Mouse (Mus musculus) heart, embryonic 16.5 days (tissue): Measurements from ENCODE around the gene Nsmce1. TPM values are rescaled to one million over a fixed set of nuclear protein-coding genes. Genes with fewer than 3 reads are reported as not detected.

Source experiments
- ATAC-seq: fragments of 200-750 bp; cut with Nextera tagmentation; replicated peaks from 2 replicates; pipeline ENCODE4 v1.8.0; 2017; ENCODE audit warnings: moderate number of reproducible peaks; ENCODE audit not compliant: insufficient read depth, low FRiP score; ENCODE audit errors: extremely low read depth
- H3K27ac ChIP-seq: fragments of 300-500 bp; sonication (generic); 2 replicates; pipeline ENCODE4 v1.5.1; 2014; ENCODE audit warnings: mild to moderate bottlenecking, low read length, control low read depth, moderate library complexity
- H3K27me3 ChIP-seq: fragments of 300-500 bp; sonication (generic); 2 replicates; pipeline ENCODE4 v1.6.1; 2014; ENCODE audit warnings: low read length, mixed read lengths; ENCODE audit not compliant: control insufficient read depth, insufficient read depth
- H3K36me3 ChIP-seq: fragments of 300-500 bp; sonication (generic); 2 replicates; pipeline ENCODE4 v1.6.1; 2014; ENCODE audit not compliant: control insufficient read depth, insufficient read depth
- H3K4me1 ChIP-seq: fragments of 300-500 bp; sonication (generic); 2 replicates; pipeline ENCODE4 v1.6.1; 2014; ENCODE audit warnings: low read length, mixed read lengths; ENCODE audit not compliant: control insufficient read depth, insufficient read depth
- H3K4me2 ChIP-seq: fragments of 300-500 bp; sonication (generic); 2 replicates; pipeline ENCODE4 v1.6.1; 2014; ENCODE audit warnings: low read depth, mild to moderate bottlenecking, control low read depth, low read length
- H3K4me3 ChIP-seq: fragments of 300-500 bp; sonication (generic); 2 replicates; pipeline ENCODE4 v1.5.1; 2014; ENCODE audit warnings: mild to moderate bottlenecking, control low read depth, low read length
- H3K9ac ChIP-seq: fragments of 300-500 bp; sonication (generic); 2 replicates; pipeline ENCODE4 v1.6.1; 2014; ENCODE audit warnings: low read length, control low read depth
- H3K9me3 ChIP-seq: fragments of 300-500 bp; sonication (generic); replicated peaks from 2 replicates; pipeline ENCODE4 v1.6.1; 2016; ENCODE audit warnings: low read length; ENCODE audit not compliant: control insufficient read depth
- WGBS: fragments of 180-500 bp; shearing (Covaris S2); extraction: QIAGEN DNeasy Blood & Tissue Kit; methylation state at CpG from one replicate; pipeline ENCODE4 v1.1.7; 2014; 5-methylcytosine and 5-hydroxymethylcytosine counted together
- polyA plus RNA-seq: library from polyadenylated mRNA; unstranded; fragments of >200 nt; fragmentation: Nextera tagmentation; extraction: Ambion mirVana; gene quantifications from 2 replicates; pipeline ENCODE4 v1.2.1, GENCODE M21; 2015

Gene Nsmce1
- polyA plus RNA-seq, 1 experiment from 2014 or later, result 94.9 TPM

DNA sequence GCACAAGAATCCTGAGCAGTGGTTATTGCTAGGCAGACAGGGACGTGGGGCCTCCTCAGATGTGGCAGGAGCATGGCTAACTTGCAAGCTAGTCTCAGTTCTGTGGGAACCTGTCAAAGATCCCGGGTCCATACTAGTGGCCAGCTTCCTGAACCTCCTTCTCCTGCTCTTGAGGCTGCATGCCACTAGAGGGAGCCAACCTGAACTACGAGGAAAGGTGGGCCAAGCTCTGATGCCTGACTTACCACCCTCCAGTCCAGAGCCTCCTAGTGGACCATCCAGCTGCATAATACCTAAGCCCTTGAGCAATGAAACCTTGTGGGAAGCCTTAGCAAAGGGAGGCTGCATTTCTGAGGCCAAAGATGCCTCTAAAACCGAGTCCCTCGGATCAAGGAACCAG is 21.5 kb downstream of the Nsmce1 start:
- Histone ChIP-seq H3K9me3 (no peaks in the 10 kb centered on the region), H3K9ac (no peak overlapping the region), H3K4me3 (no peak overlapping the region), H3K27ac (no peak overlapping the region), H3K27me3 (no peaks in the 10 kb centered on the region), H3K4me1 (peaks cover 25% of the 10 kb centered on the region), H3K36me3 (peaks cover 31% of the 10 kb centered on the region), H3K4me2 (no peak overlapping the region)
- 24% methylated on average over 5 of the region's 5 CpGs for WGBS
- ATAC-seq, result 0 out of 2 replicates have a peak, but pooled peaks have one; percentile 7

DNA sequence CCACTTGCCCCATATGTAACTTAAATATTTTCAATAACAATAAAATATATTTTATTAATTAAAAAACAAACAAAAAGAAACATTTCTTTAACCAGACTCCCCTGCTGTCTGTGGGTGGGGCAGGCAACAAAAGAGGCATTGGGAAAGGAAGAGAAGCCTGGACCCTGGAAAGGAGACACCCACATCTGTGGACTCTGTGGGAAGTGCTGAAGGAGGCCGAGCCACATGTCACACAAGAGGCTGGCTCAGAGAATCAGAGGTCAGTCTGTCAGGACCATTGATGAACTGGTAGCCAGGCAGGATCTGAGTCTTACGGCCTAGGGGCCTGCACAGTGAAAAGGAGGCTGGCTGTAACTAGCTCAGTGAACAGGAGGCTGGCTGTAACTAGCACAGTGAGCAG is 29.2 kb downstream of the Nsmce1 start:
- Histone ChIP-seq H3K36me3 (peaks cover 12% of the 10 kb centered on the region), H3K9ac (no peak overlapping the region), H3K4me1 (no peaks in the 10 kb centered on the region), H3K4me2 (no peak overlapping the region), H3K27ac (no peak overlapping the region), H3K4me3 (no peak overlapping the region), H3K9me3 (no peaks in the 10 kb centered on the region), H3K27me3 (no peaks in the 10 kb centered on the region)
- 73% methylated on average over 2 of the region's 2 CpGs for WGBS
- ATAC-seq, result no peak

DNA sequence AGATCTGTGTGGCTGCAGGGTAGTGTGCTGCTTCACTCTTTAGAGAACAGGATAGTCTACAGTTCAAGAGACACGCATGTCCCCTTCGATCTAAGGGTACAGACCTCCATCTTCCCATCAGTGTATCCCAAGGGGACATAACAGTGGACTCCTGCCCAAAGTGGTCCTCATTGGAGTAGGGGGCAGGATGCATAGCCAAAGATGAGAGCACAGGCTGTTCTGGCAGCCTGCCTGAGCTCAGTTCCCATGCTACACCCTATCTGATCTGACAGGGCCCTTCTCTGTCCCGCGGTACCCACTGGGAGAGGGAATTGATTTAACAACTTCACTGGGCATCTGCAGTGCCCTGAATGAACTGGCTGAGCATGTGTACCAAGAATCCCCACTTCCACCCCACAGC is 37.7 kb downstream of the Nsmce1 start:
- Histone ChIP-seq H3K4me2 (no peak overlapping the region), H3K9ac (no peak overlapping the region), H3K4me3 (no peak overlapping the region), H3K27me3 (no peaks in the 10 kb centered on the region), H3K27ac (no peak overlapping the region), H3K4me1 (no peaks in the 10 kb centered on the region), H3K36me3 (0 out of 2 replicates have a peak, but pooled peaks cover 4% of the 10 kb centered on the region), H3K9me3 (no peaks in the 10 kb centered on the region)
- ATAC-seq, result no peak
- WGBS, result 85% methylated on average over 4 of the region's 4 CpGs

DNA sequence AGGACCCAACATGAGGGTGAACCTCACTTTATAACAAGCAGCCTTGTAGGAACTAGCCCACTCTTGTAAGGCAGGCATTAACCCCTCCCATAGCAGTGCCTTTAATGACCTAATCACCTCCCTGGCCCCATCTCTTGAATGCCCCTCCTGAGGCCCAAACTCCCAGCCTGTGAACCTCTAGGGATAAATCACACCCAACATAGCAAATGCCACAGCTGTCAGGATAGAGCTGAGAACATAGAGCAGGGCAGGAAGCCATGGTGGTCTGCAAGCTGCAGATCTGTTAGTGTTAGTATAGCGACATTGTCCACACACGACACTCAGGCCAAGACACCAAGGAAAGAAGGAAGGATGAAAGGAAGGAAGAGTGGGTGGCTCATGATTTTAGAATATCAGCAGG is 40.3 kb downstream of the Nsmce1 start:
- no peak overlapping the region for H3K4me2 ChIP-seq
- no peak overlapping the region for H3K9ac ChIP-seq
- no peak overlapping the region for H3K27ac ChIP-seq
- no peaks in the 10 kb centered on the region for H3K9me3 ChIP-seq
- H3K4me3 ChIP-seq, result no peak overlapping the region
- ATAC-seq, result no peak
- H3K36me3 ChIP-seq, result 0 out of 2 replicates have a peak, but pooled peaks cover 4% of the 10 kb centered on the region
- no peaks in the 10 kb centered on the region for H3K4me1 ChIP-seq
- no peaks in the 10 kb centered on the region for H3K27me3 ChIP-seq
- 65% methylated on average over 2 of the region's 2 CpGs for WGBS

DNA sequence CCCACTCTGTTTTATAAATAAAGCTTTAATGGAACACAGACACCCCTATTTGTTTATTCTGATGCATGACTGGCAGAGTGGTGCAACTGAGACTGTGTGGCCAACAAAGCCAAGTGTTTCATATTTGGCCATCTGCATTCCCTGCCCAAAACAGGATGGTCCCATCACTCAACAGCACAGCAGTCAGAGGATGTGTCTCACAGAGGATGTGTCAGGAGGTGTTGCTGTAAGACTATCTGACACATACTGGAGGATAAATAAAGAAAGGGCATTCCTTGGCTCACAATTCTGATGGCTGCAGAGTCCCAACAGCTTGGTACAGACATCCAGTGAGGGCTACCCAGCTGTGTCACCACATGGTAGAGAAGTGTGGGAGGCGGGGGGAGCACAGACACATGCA is 40.7 kb downstream of the Nsmce1 start:
- no peaks in the 10 kb centered on the region for H3K9me3 ChIP-seq
- no peak for ATAC-seq
- H3K9ac ChIP-seq, result no peak overlapping the region
- 0 out of 2 replicates have a peak, but pooled peaks cover 4% of the 10 kb centered on the region for H3K36me3 ChIP-seq
- 68% methylated on average over 1 of the region's 1 CpGs for WGBS
- H3K4me1 ChIP-seq, result peaks cover under 1% of the 10 kb centered on the region
- H3K27ac ChIP-seq, result no peak overlapping the region
- no peak overlapping the region for H3K4me3 ChIP-seq
- no peaks in the 10 kb centered on the region for H3K27me3 ChIP-seq
- H3K4me2 ChIP-seq, result no peak overlapping the region

DNA sequence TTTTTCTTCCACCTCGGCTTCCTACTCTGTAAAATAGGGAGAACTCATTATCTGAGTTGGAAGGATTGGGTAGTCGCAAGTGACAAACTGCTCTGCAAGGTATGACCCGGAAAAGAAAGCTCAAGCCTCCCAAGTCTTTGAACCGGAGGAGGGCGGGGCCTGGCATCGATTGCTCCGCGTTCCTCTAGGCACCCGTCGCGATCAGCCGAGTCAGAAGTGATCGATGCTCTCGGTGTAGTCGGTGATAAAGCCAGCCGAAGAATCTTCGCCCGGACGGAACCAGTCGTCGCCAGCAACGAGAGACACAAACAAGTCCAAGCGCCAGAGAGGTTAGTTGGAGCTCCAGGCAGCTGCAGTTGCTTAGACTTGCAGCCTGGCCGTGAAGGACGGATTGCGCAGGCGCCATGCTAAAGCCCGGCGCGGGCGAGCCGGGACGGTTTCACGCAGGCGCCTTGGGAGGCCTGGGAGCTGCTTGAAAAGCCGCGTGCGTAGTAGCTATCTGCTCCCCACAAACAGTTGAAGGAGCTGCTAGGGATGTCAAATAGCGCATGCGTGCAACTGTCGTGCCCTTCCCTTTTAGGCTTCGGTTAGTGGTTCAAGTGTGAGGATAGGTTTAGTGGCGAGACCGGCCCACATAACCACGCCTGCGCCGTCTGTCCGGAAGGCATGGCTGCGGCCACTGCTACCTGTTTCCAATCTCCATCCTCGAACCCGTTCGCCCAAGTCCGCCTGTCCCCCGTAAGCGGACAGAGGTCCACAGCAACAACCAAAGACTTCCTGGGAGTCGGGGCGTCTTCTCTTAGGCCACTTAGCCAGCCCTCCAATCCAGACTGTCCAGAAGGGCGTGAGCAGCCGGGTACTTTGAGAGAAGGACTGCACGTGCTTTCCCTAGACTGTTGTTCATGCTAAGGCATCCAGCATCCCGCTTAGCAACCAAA is 46.7 kb downstream of the Nsmce1 start, which contains the start of gene Kdm8:
Kdm8 (plus strand) TSS at position 213 of the 938 bp plus-strand sequence.
- no peaks in the 10 kb centered on the region for H3K36me3 ChIP-seq
- H3K4me1 ChIP-seq, result peaks cover 10% of the 10 kb centered on the region
- H3K9ac ChIP-seq, result peak within 1 kb of the TSS; percentile 87
- peak; percentile 98 for ATAC-seq
- WGBS, result 1% methylated on average over 61 of the region's 61 CpGs
- H3K4me3 ChIP-seq, result peak within 1 kb of the TSS; percentile 79
- H3K4me2 ChIP-seq, result peak within 1 kb of the TSS; percentile 88
- no peaks in the 10 kb centered on the region for H3K27me3 ChIP-seq
- H3K9me3 ChIP-seq, result no peaks in the 10 kb centered on the region
- peak within 1 kb of the TSS; percentile 97 for H3K27ac ChIP-seq

DNA sequence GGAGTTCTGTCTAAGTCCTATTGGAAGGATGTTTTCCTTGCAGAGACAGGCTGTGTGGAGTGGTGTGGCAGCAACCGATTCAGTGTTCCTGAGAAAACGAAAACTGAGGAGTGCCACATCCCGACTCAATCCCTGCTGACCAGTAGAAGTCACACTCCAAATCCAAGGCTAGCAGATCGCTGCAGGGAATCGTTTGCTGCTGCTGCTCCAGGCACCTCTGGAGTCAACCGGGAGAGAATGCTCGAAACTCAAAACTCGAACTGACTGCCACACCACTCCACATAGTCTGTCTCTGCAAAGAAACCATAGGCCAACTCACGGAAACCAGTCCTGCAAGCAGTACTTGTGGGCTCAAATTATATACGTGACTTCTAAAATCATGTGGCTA is 47.3 kb downstream of the Nsmce1 start:
- peak; percentile 4; the same call in 1 of the 2 replicates for ATAC-seq
- Histone ChIP-seq H3K36me3 (no peaks in the 10 kb centered on the region), H3K4me1 (peaks cover 10% of the 10 kb centered on the region), H3K4me3 (peak overlapping the region; percentile 79), H3K9ac (peak overlapping the region; percentile 87), H3K4me2 (peak overlapping the region; percentile 88), H3K9me3 (peaks cover 4% of the 10 kb centered on the region), H3K27ac (peak overlapping the region; percentile 97), H3K27me3 (no peaks in the 10 kb centered on the region)
- WGBS, result 25% methylated on average over 10 of the region's 10 CpGs

DNA sequence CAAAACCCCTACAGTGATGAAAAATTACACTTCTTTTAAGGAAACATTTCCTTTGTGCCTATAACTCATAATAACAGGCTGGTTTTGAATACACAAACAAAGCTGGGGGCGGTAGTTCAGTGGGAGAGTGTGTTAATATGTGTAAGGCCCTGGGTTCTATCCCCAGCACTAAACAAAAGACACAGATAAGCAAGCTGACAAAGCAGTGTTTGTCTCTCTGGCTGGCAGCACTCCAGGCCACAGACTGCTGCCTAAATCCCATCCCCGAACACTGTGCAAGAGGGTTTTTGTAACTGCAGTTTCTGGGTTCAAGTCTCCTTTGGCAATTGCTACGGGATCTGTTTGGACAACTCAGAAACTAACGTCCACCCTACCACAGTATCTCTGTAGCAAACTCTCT is 49.1 kb downstream of the Nsmce1 start:
- H3K27me3 ChIP-seq, result no peaks in the 10 kb centered on the region
- no peak overlapping the region for H3K4me3 ChIP-seq
- 58% methylated on average over 4 of the region's 4 CpGs for WGBS
- H3K4me2 ChIP-seq, result no peak overlapping the region
- peaks cover 10% of the 10 kb centered on the region for H3K4me1 ChIP-seq
- no peak for ATAC-seq
- H3K27ac ChIP-seq, result no peak overlapping the region
- H3K9me3 ChIP-seq, result peaks cover 4% of the 10 kb centered on the region
- no peaks in the 10 kb centered on the region for H3K36me3 ChIP-seq
- H3K9ac ChIP-seq, result no peak overlapping the region

DNA sequence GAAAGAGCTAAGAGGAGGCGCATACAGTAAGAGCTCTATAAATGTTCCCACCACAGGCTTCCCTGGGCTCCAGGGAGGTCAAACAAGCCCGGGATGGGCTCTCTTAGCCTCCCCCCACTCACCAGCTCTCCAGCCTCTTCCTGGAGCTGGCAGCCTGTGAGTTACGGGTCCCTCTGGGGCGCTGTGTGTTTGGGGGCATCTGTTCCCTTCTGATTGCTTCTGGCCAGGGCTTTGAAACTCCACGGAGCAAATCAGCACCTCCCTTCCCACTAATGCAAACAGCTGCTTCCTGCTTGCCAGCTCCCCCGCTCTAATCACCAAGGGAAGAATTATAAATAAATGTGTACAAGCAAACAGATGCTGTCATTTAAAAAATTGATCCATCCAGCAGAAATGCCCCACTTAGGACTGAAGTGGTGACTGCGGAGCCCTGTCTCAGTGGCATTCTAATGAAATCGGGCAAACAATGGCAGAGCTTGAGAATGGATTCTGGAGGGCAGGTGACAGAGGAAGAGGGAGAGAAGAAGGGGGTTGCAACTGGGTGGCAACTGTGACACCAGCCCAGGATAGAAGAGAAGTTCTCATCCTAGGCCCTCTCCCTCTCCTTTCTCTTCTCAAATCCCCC is 56.6 kb downstream of the Nsmce1 start:
- 44% methylated on average over 8 of the region's 8 CpGs for WGBS
- H3K9me3 ChIP-seq, result peaks cover 10% of the 10 kb centered on the region
- no peak overlapping the region for H3K9ac ChIP-seq
- H3K27me3 ChIP-seq, result no peaks in the 10 kb centered on the region
- H3K4me2 ChIP-seq, result no peak overlapping the region
- no peak for ATAC-seq
- H3K36me3 ChIP-seq, result no peaks in the 10 kb centered on the region
- no peak overlapping the region for H3K27ac ChIP-seq
- no peak overlapping the region for H3K4me3 ChIP-seq
- no peaks in the 10 kb centered on the region for H3K4me1 ChIP-seq
